Mouse (Mus musculus) gastrocnemius, postnatal 25 days (tissue): Measurements from ENCODE around the gene Fhl3. TPM values are rescaled to one million over a fixed set of nuclear protein-coding genes. Genes with fewer than 3 reads are reported as not detected.

Experiments
- DNase-seq: peaks from one replicate; pipeline ENCODE4 v3.0.0; 2022
- microRNA-seq, 2 experiments: library from miRNA; unstranded; fragments of <30 nt; microRNA quantifications; one replicate each; pipeline ENCODE4 v1.2.0; 2021; ENCODE audit warnings: borderline replicate concordance in 2 of 2
- total RNA-seq, 2 experiments: library from RNA; stranded (reverse); gene quantifications; 1 replicate in 1 of 2; 2 replicates in 1 of 2; pipeline ENCODE4 v1.2.3; 2021

Gene Fhl3
- total RNA-seq, 2 experiments from 2014 or later = 200 to 220 TPM

DNA sequence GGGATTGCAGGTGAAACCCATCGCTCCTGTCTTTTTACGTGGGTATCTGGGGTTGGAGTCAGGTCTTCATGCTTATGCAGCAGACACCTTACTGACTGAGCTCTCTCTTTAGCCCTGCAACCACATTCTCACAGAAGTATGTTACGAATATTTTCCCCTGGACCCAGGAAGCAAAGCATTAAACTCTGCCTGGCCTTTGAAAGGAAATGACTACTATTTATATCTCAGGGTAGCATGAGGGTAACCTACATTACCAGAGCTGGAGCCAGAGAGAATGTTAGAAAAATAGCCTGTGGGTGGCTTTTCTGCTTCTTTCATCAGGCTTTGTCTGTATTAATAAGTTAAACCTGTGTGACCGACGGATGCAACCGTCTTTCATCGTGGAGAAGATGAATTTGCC lies 55.0 kb downstream of the Fhl3 start:
- no peak for DNase-seq

Small RNA genes lying within 50 kb of the gene (microRNA-seq; reads per million reads assigned to microRNA genes)
- gene Gm24721 (0 reads per million in 2 experiments), gene Mir697 (0 reads per million in 2 experiments), gene Mir698 (0 reads per million in 2 experiments)

Other genes starting within 250 kb of the Fhl3 start
- gene 3100002H09Rik, start 89.9 kb upstream of the Fhl3 start, total RNA-seq = not detected
- under 1 TPM; 0.38 to 0.43 TPM for gene Pou3f1, start 43.9 kb upstream of the Fhl3 start, total RNA-seq
- 10 to 100 TPM; 16.1 to 18.3 TPM for gene Utp11, start 7.1 kb upstream of the Fhl3 start, total RNA-seq
- 10 to 100 TPM; 10.8 to 11.3 TPM for gene Sf3a3, start 14.1 kb downstream of the Fhl3 start, total RNA-seq
- gene Inpp5b, start 41.1 kb downstream of the Fhl3 start, total RNA-seq = 10 to 100 TPM in 1 of 2 experiments, 1 to 10 TPM in 1; 8.8 to 10.3 TPM
- gene Mtf1, start 101.4 kb downstream of the Fhl3 start, total RNA-seq = 10 to 100 TPM; 11.4 to 13.1 TPM
- 10 to 100 TPM in 1 of 2 experiments, 1 to 10 TPM in 1; 6.4 to 10.9 TPM for gene Yrdc, start 150.0 kb downstream of the Fhl3 start, total RNA-seq
- gene 1110065P20Rik, start 150.5 kb downstream of the Fhl3 start, total RNA-seq = 10 to 100 TPM; 17.1 to 21.0 TPM
- gene Maneal, start 161.5 kb downstream of the Fhl3 start, total RNA-seq = under 1 TPM; 0.18 to 0.35 TPM
- not detected for gene Epha10, start 180.2 kb downstream of the Fhl3 start, total RNA-seq
- gene 9930104L06Rik, start 236.3 kb downstream of the Fhl3 start, total RNA-seq = 1 to 10 TPM; 6.7 to 6.8 TPM
- under 1 TPM; 0.61 to 0.99 TPM for gene Cdca8, start 238.6 kb downstream of the Fhl3 start, total RNA-seq